Mouse (Mus musculus) cortical plate, adult 2 months (tissue): ENCODE measurements around the gene Lyzl6.

Source experiments
- CTCF ChIP-seq: fragments of 200-500 bp; IDR thresholded peaks from 2 replicates; pipeline ENCODE4 v1.5.1; 2011; ENCODE audit warnings: mild to moderate bottlenecking, control low read depth, low read length; ENCODE audit not compliant: insufficient read depth; ENCODE audit errors: extremely low read depth
- POLR2A ChIP-seq: fragments of 200-500 bp; IDR thresholded peaks from 2 replicates; pipeline ENCODE4 v1.6.1; 2011; ENCODE audit warnings: mild to moderate bottlenecking, low read length, control low read depth; ENCODE audit not compliant: insufficient read depth; ENCODE audit errors: extremely low read depth

- TF ChIP-seq CTCF = no peak
- no peak for TF ChIP-seq POLR2A
These were observed 48.0 kb upstream of the Lyzl6 start for GRCm38 (mm10) chr11:103686706-103687105.
